12 mouse cellular contexts compared by ENCODE assay signal in the genomic region with DNA sequence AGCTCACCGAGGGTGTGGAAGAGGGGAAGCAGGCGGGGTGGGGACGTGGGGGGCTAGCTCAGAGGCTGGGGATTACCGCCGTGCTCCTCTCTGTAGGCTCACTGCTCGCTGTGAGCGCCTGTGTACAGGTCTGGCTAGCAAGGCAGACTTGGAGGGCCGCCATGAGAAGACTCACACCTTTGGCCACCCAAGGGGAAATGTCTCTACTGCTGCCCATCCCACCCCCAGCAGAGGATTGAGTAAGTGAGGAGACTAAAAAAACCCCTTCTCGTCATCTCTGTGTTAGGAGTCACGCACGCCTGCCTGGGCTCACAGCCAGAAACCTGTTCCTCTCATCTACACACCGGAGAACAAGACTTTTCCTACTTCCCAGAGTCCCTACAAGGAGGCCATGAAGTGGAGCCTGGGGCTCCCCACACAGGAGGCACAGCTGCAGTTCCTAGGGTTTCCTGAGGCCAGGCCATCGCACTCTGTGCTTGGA.
DNase-seq lines count a peak whose midpoint lies in the region; ATAC-seq and TF ChIP-seq lines count a peak whose summit lies in the region.
"Had no signal": no experiment of that assay in that cellular context is flagged by ENCODE, and none has a peak within 500 bp of the region (broad histone marks: within the 10 kb centered on the region; RNA-seq: fewer than 3 reads in every experiment).

No protein-coding gene starts in this region.

- peak; percentile 1 for DNase-seq in adrenal gland, postnatal 25 days
- no peak for DNase-seq in adrenal gland, adult 2 months
- peak in 1 of 2 experiments; percentile 45 for DNase-seq in left cerebral cortex, adult 2 months (ENCODE audit: extremely low spot score in 1 of 2, low spot score in 2 of 2)
- no peak for DNase-seq in left cerebral cortex, adult 11 months (ENCODE audit: low spot score)
- peak; percentile 59 for DNase-seq in cerebellum, adult 11-12 months
- no peak for DNase-seq in urinary bladder, postnatal 36 days (ENCODE audit: low spot score in 2 of 2)
- no peak for DNase-seq in urinary bladder, postnatal 14 days (ENCODE audit: low spot score)

- WGBS in heart, embryonic 15.5 days: 61% methylated on average over 13 of the region's 13 CpGs

- no peaks in the 10 kb centered on the region for H3K27me3 ChIP-seq in heart, embryonic 15.5 days
- H3K27me3 ChIP-seq: neural tube, embryonic 13.5 days had no signal

- peak overlapping the region; percentile 50; the same call in 1 of the 2 replicates for H3K27ac ChIP-seq in left cerebral cortex, adult 2 months
- H3K27ac ChIP-seq in heart, embryonic 15.5 days: peak overlapping the region; percentile 57
- H3K27ac ChIP-seq: neural tube, embryonic 13.5 days had no signal

- H3K4me2 ChIP-seq in heart, embryonic 15.5 days: no peak overlapping the region
- H3K4me2 ChIP-seq: liver, embryonic 11.5 days; neural tube, embryonic 13.5 days had no signal

- H3K36me3 ChIP-seq in heart, embryonic 15.5 days: no peaks in the 10 kb centered on the region
- H3K36me3 ChIP-seq: hindbrain, embryonic 10.5 days had no signal

- no peak overlapping the region for H3K4me3 ChIP-seq in left cerebral cortex, adult 2 months
- H3K4me3 ChIP-seq in heart, embryonic 15.5 days: no peak overlapping the region
- H3K4me3 ChIP-seq: hindbrain, embryonic 10.5 days; megakaryocyte, embryonic 14.5 days; neural tube, embryonic 13.5 days had no signal

- ATAC-seq in heart, embryonic 15.5 days (replicated peaks; ENCODE audit: insufficient number of reproducible peaks, insufficient read depth, low FRiP score, low read depth): peak; percentile 37; the same call in 1 of the 2 replicates

- peaks cover 15% of the 10 kb centered on the region for H3K4me1 ChIP-seq in heart, embryonic 15.5 days (replicated peaks)

- H3K9ac ChIP-seq in heart, embryonic 15.5 days: no peak overlapping the region
- H3K9ac ChIP-seq: neural tube, embryonic 13.5 days had no signal

- no peaks in the 10 kb centered on the region for H3K9me3 ChIP-seq in heart, embryonic 15.5 days (replicated peaks)
- H3K9me3 ChIP-seq: hindbrain, embryonic 10.5 days; neural tube, embryonic 13.5 days had no signal

- TF ChIP-seq CTCF in left cerebral cortex, adult 2 months (IDR thresholded peaks at IDR 0.05): no peak; the same call in 1 of the 2 replicates

- intact Hi-C loops in left cerebral cortex, adult 2 months (cut with DNase I): no loop called here

Comparison
In these comparisons a context has a peak if more than half of its experiments do, and no peak if none do; other contexts are left out.
1. DNase-seq: peak in adrenal gland, postnatal 25 days (single experiment) and cerebellum, adult 11-12 months (single experiment); none in adrenal gland, adult 2 months (single experiment), left cerebral cortex, adult 11 months (single experiment), urinary bladder, postnatal 36 days (0 of 2) and urinary bladder, postnatal 14 days (single experiment).